Mouse (Mus musculus): ENCODE data around the gene Wdr27. TPM values are rescaled to one million over a fixed set of nuclear protein-coding genes. Genes with fewer than 3 reads are reported as not detected.

Gene Wdr27
- total and polyA plus RNA-seq, 3 experiments = 0.66 to 1.7 TPM; not detected in 1

DNA sequence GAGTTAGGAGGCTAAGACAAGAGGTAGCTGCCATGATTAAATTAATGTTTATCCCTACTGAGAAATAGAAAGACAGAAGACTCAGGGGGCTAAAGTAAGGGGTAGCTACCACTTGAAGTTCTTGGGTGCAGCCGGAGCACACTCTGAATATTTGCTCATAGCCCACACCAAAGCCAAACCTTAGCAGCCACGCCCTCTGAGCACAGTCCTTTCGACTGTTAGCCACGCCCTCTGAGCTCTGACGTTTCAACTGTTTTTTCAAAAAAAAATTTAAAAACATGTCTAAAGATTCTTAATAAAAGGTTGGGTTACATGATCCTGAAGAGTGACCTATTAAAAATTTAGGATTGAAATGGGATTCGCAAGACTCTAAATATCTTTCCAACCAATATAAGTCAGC is 130.3 kb downstream of the Wdr27 start:
- no peak for TF ChIP-seq TAL1 (conservative IDR thresholded peaks at IDR 0.05; ENCODE audit: low read depth, low read length)
- no peak for TF ChIP-seq CTCF (IDR thresholded peaks at IDR 0.05; ENCODE audit: low read depth, low read length)
- TF ChIP-seq GATA2 (IDR thresholded peaks at IDR 0.05; ENCODE audit: borderline replicate concordance, low read depth, low read length) = no peak
- no peak for TF ChIP-seq GATA1 (IDR thresholded peaks at IDR 0.05; ENCODE audit: borderline replicate concordance, low read length)
- no peak for TF ChIP-seq POLR2AphosphoS5 (IDR thresholded peaks at IDR 0.05; ENCODE audit: insufficient replicate concordance, low read depth, low read length)
- Histone ChIP-seq H3K4me1 (ENCODE audit: insufficient read depth, low read depth, low read length) (no peaks in the 10 kb centered on the region), H3K9me3 (replicated peaks) (no peaks in the 10 kb centered on the region), H3K36me3 (replicated peaks) (no peaks in the 10 kb centered on the region), H3K4me3 (ENCODE audit: low read depth, low read length) (no peak overlapping the region), H3K27me3 (ENCODE audit: insufficient read depth, low read length) (peaks cover 2% of the 10 kb centered on the region; the same call in 1 of the 2 replicates)
- DNase-seq (ENCODE audit: low spot score) (no peak), ATAC-seq (ENCODE audit: extremely low read depth, insufficient number of reproducible peaks, low FRiP score, poor library complexity, severe bottlenecking) (no peak)

DNA sequence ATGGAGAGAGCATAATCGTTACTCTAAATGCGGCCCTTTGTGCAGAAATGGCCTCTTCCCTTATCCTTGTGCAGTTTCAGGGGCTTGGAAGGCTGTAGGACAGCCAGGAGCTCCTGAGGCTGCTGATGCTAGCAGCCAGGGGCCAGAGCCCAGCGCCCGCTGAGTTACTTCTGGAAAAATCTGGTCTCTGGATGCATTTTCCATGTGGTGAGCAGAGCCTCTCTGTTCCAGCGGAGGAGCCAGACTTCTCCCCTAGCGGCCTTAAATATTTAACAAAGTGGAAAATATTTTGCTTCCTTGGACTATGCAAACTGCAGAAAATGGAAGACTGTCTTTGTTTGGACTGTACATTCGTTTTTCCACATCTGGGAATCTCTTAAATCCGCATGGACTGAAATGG is 130.9 kb downstream of the Wdr27 start:
- TF ChIP-seq GATA2 (IDR thresholded peaks at IDR 0.05; ENCODE audit: borderline replicate concordance, low read depth, low read length) (no peak), GATA1 (IDR thresholded peaks at IDR 0.05; ENCODE audit: borderline replicate concordance, low read length) (no peak), TAL1 (conservative IDR thresholded peaks at IDR 0.05; ENCODE audit: low read depth, low read length) (no peak)
- Histone ChIP-seq H3K36me3 (replicated peaks) (no peaks in the 10 kb centered on the region), H3K4me1 (ENCODE audit: insufficient read depth, low read depth, low read length) (no peaks in the 10 kb centered on the region), H3K9me3 (replicated peaks) (no peaks in the 10 kb centered on the region), H3K4me3 (ENCODE audit: low read depth, low read length) (no peak overlapping the region), H3K27me3 (ENCODE audit: insufficient read depth, low read length) (no peaks in the 10 kb centered on the region; the same call in 1 of the 2 replicates)
- DNase-seq (ENCODE audit: low spot score) = no peak
- ATAC-seq (ENCODE audit: extremely low read depth, insufficient number of reproducible peaks, low FRiP score, poor library complexity, severe bottlenecking) = no peak

DNA sequence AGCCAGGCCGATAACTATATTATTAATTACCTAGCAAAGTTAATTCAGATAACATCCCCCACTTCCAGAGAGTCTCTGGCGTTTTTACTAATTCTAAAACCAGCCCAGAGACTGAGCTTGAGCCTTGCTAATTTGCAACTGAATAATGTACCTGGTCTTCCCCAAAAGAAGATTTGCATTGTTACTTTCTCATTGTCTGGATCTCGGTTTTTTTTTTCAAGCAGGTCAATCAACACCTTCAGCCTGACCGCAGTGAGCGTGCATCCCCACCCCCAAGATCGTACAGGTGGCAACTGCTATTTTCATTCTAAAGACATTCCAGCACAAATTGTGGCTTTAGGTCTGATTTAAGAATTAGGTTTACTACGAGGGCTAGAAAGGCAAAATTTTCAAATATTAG is 136.2 kb downstream of the Wdr27 start:
- TF ChIP-seq POLR2AphosphoS5 (IDR thresholded peaks at IDR 0.05; ENCODE audit: insufficient replicate concordance, low read depth, low read length) (no peak), TAL1 (conservative IDR thresholded peaks at IDR 0.05; ENCODE audit: low read depth, low read length) (no peak), CTCF (IDR thresholded peaks at IDR 0.05; ENCODE audit: low read depth, low read length) (no peak), GATA2 (IDR thresholded peaks at IDR 0.05; ENCODE audit: borderline replicate concordance, low read depth, low read length) (no peak), GATA1 (IDR thresholded peaks at IDR 0.05; ENCODE audit: borderline replicate concordance, low read length) (no peak)
- H3K36me3 ChIP-seq (replicated peaks) = no peaks in the 10 kb centered on the region
- ATAC-seq (ENCODE audit: extremely low read depth, insufficient number of reproducible peaks, low FRiP score, poor library complexity, severe bottlenecking) (no peak), DNase-seq (ENCODE audit: low spot score) (no peak)
- no peaks in the 10 kb centered on the region for H3K4me1 ChIP-seq (ENCODE audit: insufficient read depth, low read depth, low read length)
- H3K9me3 ChIP-seq (replicated peaks) = no peaks in the 10 kb centered on the region
- no peak overlapping the region for H3K4me3 ChIP-seq (ENCODE audit: low read depth, low read length)
- no peaks in the 10 kb centered on the region; the same call in 1 of the 2 replicates for H3K27me3 ChIP-seq (ENCODE audit: insufficient read depth, low read length)

DNA sequence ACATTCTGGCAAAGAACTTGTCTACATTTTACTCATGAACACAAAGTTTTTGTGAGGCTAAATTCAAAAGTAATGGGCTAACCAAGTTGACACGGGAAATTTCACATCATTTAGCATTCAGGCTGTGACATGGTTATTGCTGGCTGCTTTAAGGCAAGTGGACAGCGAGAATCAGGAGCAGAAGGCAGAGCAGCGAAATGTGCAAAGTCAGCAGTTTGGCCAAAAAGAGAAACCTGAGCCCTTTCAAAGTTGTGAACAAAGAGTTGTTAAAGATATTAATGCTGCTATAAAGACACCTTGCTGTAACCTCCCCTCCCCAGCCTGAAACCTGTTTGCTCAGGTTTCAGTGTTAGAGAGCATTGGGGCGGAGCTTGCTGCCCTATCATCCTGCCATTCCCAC is 143.7 kb downstream of the Wdr27 start:
- Histone ChIP-seq H3K36me3 (replicated peaks) (no peaks in the 10 kb centered on the region), H3K9me3 (replicated peaks) (no peaks in the 10 kb centered on the region), H3K27me3 (ENCODE audit: insufficient read depth, low read length) (no peaks in the 10 kb centered on the region), H3K4me3 (ENCODE audit: low read depth, low read length) (no peak overlapping the region), H3K4me1 (ENCODE audit: insufficient read depth, low read depth, low read length) (no peaks in the 10 kb centered on the region)
- no peak for DNase-seq (ENCODE audit: low spot score)
- no peak for ATAC-seq (ENCODE audit: extremely low read depth, insufficient number of reproducible peaks, low FRiP score, poor library complexity, severe bottlenecking)
- no peak for TF ChIP-seq TAL1 (conservative IDR thresholded peaks at IDR 0.05; ENCODE audit: low read depth, low read length)
- TF ChIP-seq GATA1 (IDR thresholded peaks at IDR 0.05; ENCODE audit: borderline replicate concordance, low read length) = no peak
- no peak for TF ChIP-seq GATA2 (IDR thresholded peaks at IDR 0.05; ENCODE audit: borderline replicate concordance, low read depth, low read length)
- no peak for TF ChIP-seq POLR2AphosphoS5 (IDR thresholded peaks at IDR 0.05; ENCODE audit: insufficient replicate concordance, low read depth, low read length)
- TF ChIP-seq CTCF (IDR thresholded peaks at IDR 0.05; ENCODE audit: low read depth, low read length) = no peak

DNA sequence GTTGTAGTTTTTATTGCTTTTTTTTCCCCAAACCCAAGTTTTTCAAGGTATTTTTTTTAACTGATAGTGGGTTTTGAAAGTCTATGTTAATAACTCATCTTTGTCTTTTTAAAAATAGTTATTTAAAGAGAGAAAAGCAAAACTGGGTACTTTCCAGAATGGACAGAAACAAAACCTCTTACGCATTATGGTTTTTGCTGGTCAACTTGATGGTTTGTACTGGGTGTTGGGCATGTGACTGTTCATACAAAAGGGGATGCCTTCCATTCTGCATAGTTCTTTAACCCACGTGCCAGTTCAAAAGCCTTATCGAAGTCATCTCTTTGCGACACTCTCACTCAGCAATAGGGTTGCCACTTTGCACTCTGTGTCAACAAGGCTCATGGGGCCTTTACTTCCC is 147.9 kb downstream of the Wdr27 start:
- H3K4me1 ChIP-seq (ENCODE audit: insufficient read depth, low read depth, low read length) = no peaks in the 10 kb centered on the region
- no peaks in the 10 kb centered on the region for H3K36me3 ChIP-seq (replicated peaks)
- H3K9me3 ChIP-seq (replicated peaks) = no peaks in the 10 kb centered on the region
- ATAC-seq (ENCODE audit: extremely low read depth, insufficient number of reproducible peaks, low FRiP score, poor library complexity, severe bottlenecking) (no peak), DNase-seq (ENCODE audit: low spot score) (no peak)
- TF ChIP-seq GATA2 (IDR thresholded peaks at IDR 0.05; ENCODE audit: borderline replicate concordance, low read depth, low read length) (no peak), GATA1 (IDR thresholded peaks at IDR 0.05; ENCODE audit: borderline replicate concordance, low read length) (no peak), TAL1 (conservative IDR thresholded peaks at IDR 0.05; ENCODE audit: low read depth, low read length) (no peak), POLR2AphosphoS5 (IDR thresholded peaks at IDR 0.05; ENCODE audit: insufficient replicate concordance, low read depth, low read length) (no peak), CTCF (IDR thresholded peaks at IDR 0.05; ENCODE audit: low read depth, low read length) (no peak)
- H3K27me3 ChIP-seq (ENCODE audit: insufficient read depth, low read length) = no peaks in the 10 kb centered on the region
- no peak overlapping the region for H3K4me3 ChIP-seq (ENCODE audit: low read depth, low read length)

DNA sequence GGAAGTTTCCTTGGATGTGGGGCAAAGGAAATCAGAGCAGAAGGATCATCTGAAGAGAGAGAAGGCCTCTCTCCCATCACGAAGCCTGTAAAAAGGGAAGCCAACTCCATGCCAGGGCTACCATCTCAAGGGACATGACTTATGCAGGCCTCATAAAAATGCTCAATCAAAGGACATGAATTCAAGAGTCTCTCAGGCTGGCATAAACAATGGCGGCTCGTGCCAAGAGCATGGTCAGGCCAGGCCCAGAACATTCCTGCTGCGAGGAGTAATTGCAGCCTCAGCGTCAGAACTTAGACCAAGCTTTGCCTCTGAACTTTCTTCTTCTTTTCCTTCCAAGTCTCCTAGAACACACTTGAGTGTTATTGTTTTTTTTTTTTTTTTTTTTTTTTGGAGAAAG is 163.6 kb downstream of the Wdr27 start:
- H3K4me3 ChIP-seq (ENCODE audit: low read depth, low read length) = no peak overlapping the region
- peaks cover 7% of the 10 kb centered on the region; the same call in 1 of the 2 replicates for H3K27me3 ChIP-seq (ENCODE audit: insufficient read depth, low read length)
- ATAC-seq (ENCODE audit: extremely low read depth, insufficient number of reproducible peaks, low FRiP score, poor library complexity, severe bottlenecking) (no peak), DNase-seq (ENCODE audit: low spot score) (no peak)
- TF ChIP-seq POLR2AphosphoS5 (IDR thresholded peaks at IDR 0.05; ENCODE audit: insufficient replicate concordance, low read depth, low read length) = no peak
- TF ChIP-seq GATA1 (IDR thresholded peaks at IDR 0.05; ENCODE audit: borderline replicate concordance, low read length) = no peak
- H3K36me3 ChIP-seq (replicated peaks) = no peaks in the 10 kb centered on the region
- H3K9me3 ChIP-seq (replicated peaks) = no peaks in the 10 kb centered on the region
- H3K4me1 ChIP-seq (ENCODE audit: insufficient read depth, low read depth, low read length) = no peaks in the 10 kb centered on the region

DNA sequence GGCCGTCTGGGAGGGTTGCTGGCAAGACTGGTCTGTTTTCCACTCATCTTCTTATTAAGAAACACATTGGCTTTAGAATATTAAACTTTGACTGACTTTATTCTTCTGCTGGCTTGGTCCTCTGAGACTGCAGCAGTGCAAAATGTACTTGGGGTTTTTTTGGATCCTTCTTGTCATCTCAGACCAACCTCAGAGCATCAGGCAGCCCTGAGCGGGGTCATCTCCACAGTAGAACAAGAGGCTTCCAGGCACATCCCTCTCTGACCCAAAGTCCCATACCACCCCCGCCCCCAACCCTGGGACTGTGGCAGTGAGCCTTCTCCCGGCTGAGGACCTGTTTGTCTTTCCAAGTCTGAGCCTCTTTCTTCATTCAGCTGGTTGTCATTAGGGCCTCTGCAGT is 171.6 kb downstream of the Wdr27 start:
- DNase-seq (ENCODE audit: low spot score) (no peak), ATAC-seq (ENCODE audit: extremely low read depth, insufficient number of reproducible peaks, low FRiP score, poor library complexity, severe bottlenecking) (no peak)
- H3K9me3 ChIP-seq (replicated peaks) = no peaks in the 10 kb centered on the region
- no peaks in the 10 kb centered on the region for H3K36me3 ChIP-seq (replicated peaks)
- no peak overlapping the region for H3K4me3 ChIP-seq (ENCODE audit: low read depth, low read length)
- H3K4me1 ChIP-seq (ENCODE audit: insufficient read depth, low read depth, low read length) = no peaks in the 10 kb centered on the region
- TF ChIP-seq TAL1 (conservative IDR thresholded peaks at IDR 0.05; ENCODE audit: low read depth, low read length) = no peak
- no peak for TF ChIP-seq GATA1 (IDR thresholded peaks at IDR 0.05; ENCODE audit: borderline replicate concordance, low read length)
- no peak for TF ChIP-seq POLR2AphosphoS5 (IDR thresholded peaks at IDR 0.05; ENCODE audit: insufficient replicate concordance, low read depth, low read length)
- TF ChIP-seq CTCF (IDR thresholded peaks at IDR 0.05; ENCODE audit: low read depth, low read length) = no peak
- no peak for TF ChIP-seq GATA2 (IDR thresholded peaks at IDR 0.05; ENCODE audit: borderline replicate concordance, low read depth, low read length)
- H3K27me3 ChIP-seq (ENCODE audit: insufficient read depth, low read length) = peaks cover 9% of the 10 kb centered on the region; the same call in 1 of the 2 replicates
